Mouse (Mus musculus) heart, embryonic 14.5 days (tissue): ENCODE measurements around the gene Golt1a. TPM values are rescaled to one million over a fixed set of nuclear protein-coding genes. Genes with fewer than 3 reads are reported as not detected.

Source experiments
- ATAC-seq: fragments of 200-750 bp; cut with Nextera tagmentation; 2 replicates; pipeline ENCODE4 v1.8.0; 2017; ENCODE audit warnings: low read depth, moderate TSS enrichment; ENCODE audit not compliant: insufficient number of reproducible peaks, insufficient read depth, low FRiP score
- H3K27ac ChIP-seq, 2 experiments: fragments of 200-500 bp in 1 of 2; fragments of 300-500 bp in 1 of 2; sonication (generic) in 1 of 2; replicated peaks in 1 of 2; 2 replicates each; pipeline ENCODE4 v1.5.1; 2012 to 2014; ENCODE audit warnings: low read depth in 2 of 2, low read length in 2 of 2, control low read depth in 1 of 2, mild to moderate bottlenecking in 1 of 2, mixed read lengths in 1 of 2; ENCODE audit not compliant: control insufficient read depth in 1 of 2, insufficient read depth in 1 of 2
- H3K27me3 ChIP-seq: fragments of 300-500 bp; sonication (generic); 2 replicates; pipeline ENCODE4 v1.6.1; 2014; ENCODE audit warnings: mild to moderate bottlenecking, low read length, control low read depth; ENCODE audit not compliant: control insufficient read depth, insufficient read depth
- H3K36me3 ChIP-seq: fragments of 300-500 bp; sonication (generic); 2 replicates; pipeline ENCODE4 v1.6.1; 2014; ENCODE audit warnings: mild to moderate bottlenecking, control low read depth, low read length, mixed read lengths; ENCODE audit not compliant: control insufficient read depth, insufficient read depth
- H3K4me1 ChIP-seq, 2 experiments: fragments of 200-500 bp in 1 of 2; fragments of 300-500 bp in 1 of 2; sonication (generic) in 1 of 2; 2 replicates each; pipeline ENCODE4 v1.6.1; 2012 to 2014; ENCODE audit warnings: low read length in 2 of 2, control low read depth in 1 of 2, mixed read lengths in 1 of 2; ENCODE audit not compliant: control insufficient read depth in 2 of 2, insufficient read depth in 2 of 2
- H3K4me2 ChIP-seq: fragments of 300-500 bp; sonication (generic); 2 replicates; pipeline ENCODE4 v1.6.1; 2014; ENCODE audit warnings: mild to moderate bottlenecking, low read length
- H3K4me3 ChIP-seq, 2 experiments: fragments of 200-500 bp in 1 of 2; fragments of 300-500 bp in 1 of 2; sonication (generic) in 1 of 2; 2 replicates each; pipeline ENCODE4 v1.5.1; 2012 to 2014; ENCODE audit warnings: low read length in 2 of 2, mild to moderate bottlenecking in 2 of 2, control low read depth in 1 of 2, low read depth in 1 of 2, moderate library complexity in 1 of 2; ENCODE audit not compliant: control insufficient read depth in 1 of 2, insufficient read depth in 1 of 2
- H3K9ac ChIP-seq: fragments of 300-500 bp; sonication (generic); 2 replicates; pipeline ENCODE4 v1.6.1; 2014; ENCODE audit warnings: mild to moderate bottlenecking, low read length
- H3K9me3 ChIP-seq: fragments of 300-500 bp; sonication (generic); 2 replicates; pipeline ENCODE4 v1.6.1; 2016; ENCODE audit warnings: low read length, control low read depth; ENCODE audit not compliant: control insufficient read depth
- WGBS: fragments of 180-500 bp; shearing (Covaris S2); extraction: QIAGEN DNeasy Blood & Tissue Kit; methylation state at CpG from one replicate; pipeline ENCODE4 v1.1.7; 2014; 5-methylcytosine and 5-hydroxymethylcytosine counted together
- polyA plus RNA-seq: library from polyadenylated mRNA; unstranded; fragments of >200 nt; fragmentation: Nextera tagmentation; extraction: Ambion mirVana; gene quantifications from 2 replicates; pipeline ENCODE4 v1.2.1, GENCODE M21; 2014

Gene Golt1a
- polyA plus RNA-seq, 1 experiment from 2014 or later = not detected

DNA sequence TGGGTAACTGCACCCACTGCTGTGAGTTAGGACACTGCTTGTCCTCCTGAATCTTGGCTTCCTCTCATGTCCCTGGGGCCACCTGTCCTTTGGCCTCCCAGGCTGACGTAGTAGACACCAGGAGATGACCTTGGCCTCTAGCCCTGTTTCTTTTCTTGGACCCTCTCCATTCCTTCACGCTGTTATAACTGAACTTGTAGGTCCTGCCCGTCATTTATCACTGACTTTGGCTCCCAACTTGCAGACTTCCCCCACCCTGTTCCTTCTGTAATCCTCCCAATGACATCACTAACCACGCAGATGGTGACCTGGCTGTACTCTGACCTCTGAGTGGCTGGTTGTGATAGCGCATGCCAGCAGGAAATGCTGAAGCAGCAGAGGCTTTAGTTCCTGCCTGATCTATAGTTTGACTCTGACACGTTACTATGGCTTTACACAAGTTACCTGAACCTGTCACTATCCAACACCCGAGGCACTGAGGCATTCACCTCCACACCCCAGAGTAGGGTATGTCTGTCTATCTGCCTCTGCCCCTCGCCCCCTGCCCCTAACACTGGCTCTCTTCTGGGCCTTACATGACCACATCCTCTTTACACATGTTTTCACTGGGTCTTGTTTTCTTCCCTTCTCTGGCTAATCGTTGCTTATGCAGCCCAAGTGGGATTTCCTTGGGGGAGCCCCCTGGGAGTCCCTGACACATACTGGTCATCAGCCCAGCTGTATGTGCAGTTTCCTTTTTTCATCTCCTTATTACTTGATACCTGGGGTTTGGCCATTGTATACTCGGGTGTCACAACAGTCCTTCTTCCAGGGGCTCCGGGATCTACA lies 38.3 kb downstream of the Golt1a start:
- Histone ChIP-seq H3K27ac (no peak overlapping the region), H3K4me2 (no peak overlapping the region), H3K27me3 (peaks cover 9% of the 10 kb centered on the region; the same call in 1 of the 2 replicates), H3K9ac (no peak overlapping the region), H3K4me1 (peaks cover 4 to 5% of the 10 kb centered on the region in 2 experiments; a peak in 3 of 4 replicates), H3K4me3 (no peak overlapping the region), H3K9me3 (no peaks in the 10 kb centered on the region), H3K36me3 (no peaks in the 10 kb centered on the region)
- no peak for ATAC-seq
- WGBS = 52% methylated on average over 11 of the region's 11 CpGs

- Histone ChIP-seq H3K4me2 (no peak within 1 kb of the TSS), H3K36me3 (no peaks in the 10 kb centered on the region), H3K9me3 (no peaks in the 10 kb centered on the region), H3K9ac (no peak within 1 kb of the TSS), H3K27ac (no peak within 1 kb of the TSS), H3K4me3 (no peak within 1 kb of the TSS), H3K27me3 (peaks cover 13% of the 10 kb centered on the region; the same call in 1 of the 2 replicates), H3K4me1 (peaks cover 4 to 5% of the 10 kb centered on the region in 2 experiments; a peak in 3 of 4 replicates)
- ATAC-seq = no peak
- WGBS = 78% methylated on average over 1 of the region's 1 CpGs
Observed at GRCm38 (mm10) chr1:133350210-133350609, 40.6 kb downstream of the Golt1a start, which contains the start of gene Ren1. Gene Ren1 (plus strand): TSS chr1:133350510.

- Histone ChIP-seq H3K4me2 (no peak overlapping the region), H3K36me3 (no peaks in the 10 kb centered on the region), H3K27me3 (peaks cover 22% of the 10 kb centered on the region; the same call in 1 of the 2 replicates), H3K4me3 (no peak overlapping the region), H3K27ac (no peak overlapping the region), H3K4me1 (peaks cover 4 to 5% of the 10 kb centered on the region in 2 experiments; a peak in 3 of 4 replicates), H3K9me3 (no peaks in the 10 kb centered on the region), H3K9ac (no peak overlapping the region)
- WGBS = 52% methylated on average over 9 of the region's 9 CpGs
- ATAC-seq = no peak
Observed at GRCm38 (mm10) chr1:133351762-133352161, 42.2 kb downstream of the Golt1a start.

- Histone ChIP-seq H3K36me3 (no peaks in the 10 kb centered on the region), H3K4me3 (no peak overlapping the region), H3K4me2 (no peak overlapping the region), H3K27ac (no peak overlapping the region), H3K9me3 (no peaks in the 10 kb centered on the region), H3K4me1 (no peaks in the 10 kb centered on the region), H3K27me3 (peaks cover 33% of the 10 kb centered on the region; the same call in 1 of the 2 replicates), H3K9ac (no peak overlapping the region)
- no peak for ATAC-seq
- 41% methylated on average over 12 of the region's 12 CpGs for WGBS
Observed at GRCm38 (mm10) chr1:133353371-133353809, 43.8 kb downstream of the Golt1a start.

DNA sequence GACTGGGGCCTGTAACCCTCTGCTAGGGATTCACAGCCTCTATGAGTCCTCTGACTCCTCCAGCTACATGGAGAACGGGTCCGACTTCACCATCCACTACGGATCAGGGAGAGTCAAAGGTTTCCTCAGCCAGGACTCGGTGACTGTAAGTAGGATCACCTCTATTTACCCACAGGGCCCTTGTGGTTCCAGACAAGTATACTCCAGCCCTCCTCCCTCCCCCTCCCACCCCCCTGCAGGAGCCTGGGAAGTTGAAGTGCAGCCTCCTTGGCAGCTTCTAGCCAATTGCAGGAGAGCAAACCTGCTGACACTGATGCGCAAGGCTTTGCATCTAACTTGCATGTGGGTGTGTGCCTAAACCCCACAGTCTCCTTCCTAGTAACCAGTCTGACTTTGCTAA lies 45.9 kb downstream of the Golt1a start:
- H3K9me3 ChIP-seq = no peaks in the 10 kb centered on the region
- H3K27ac ChIP-seq = no peak overlapping the region
- whole genome bisulfite sequencing = 47% methylated on average over 5 of the region's 5 CpGs
- H3K4me3 ChIP-seq = no peak overlapping the region
- no peaks in the 10 kb centered on the region for H3K36me3 ChIP-seq
- no peaks in the 10 kb centered on the region for H3K4me1 ChIP-seq
- H3K9ac ChIP-seq = no peak overlapping the region
- no peak overlapping the region for H3K4me2 ChIP-seq
- no peak for ATAC-seq
- peaks cover 37% of the 10 kb centered on the region; the same call in 1 of the 2 replicates for H3K27me3 ChIP-seq

DNA sequence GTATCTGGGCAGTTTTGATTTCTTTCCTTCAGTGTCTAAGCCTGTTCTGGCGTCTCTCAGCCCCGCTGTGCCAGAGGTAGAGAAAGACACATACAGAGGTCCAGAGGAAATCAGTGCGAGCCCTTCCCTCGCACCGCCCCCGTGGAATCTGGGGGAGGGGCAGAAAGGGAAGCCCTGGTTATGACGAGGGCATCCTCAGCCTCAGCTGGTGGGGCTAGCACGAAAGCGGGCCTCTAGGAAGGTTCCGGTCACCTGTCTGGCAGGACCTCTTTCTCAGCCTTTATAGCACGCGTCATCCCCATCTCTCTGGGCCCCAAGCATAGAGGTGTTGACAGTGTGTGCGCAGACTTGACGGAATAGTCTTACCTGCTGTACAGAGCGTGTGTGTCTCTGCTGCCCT lies 46.3 kb downstream of the Golt1a start:
- no peak overlapping the region for H3K27ac ChIP-seq
- H3K4me3 ChIP-seq = no peak overlapping the region
- no peaks in the 10 kb centered on the region for H3K36me3 ChIP-seq
- no peak overlapping the region for H3K9ac ChIP-seq
- peaks cover 37% of the 10 kb centered on the region; the same call in 1 of the 2 replicates for H3K27me3 ChIP-seq
- no peaks in the 10 kb centered on the region for H3K9me3 ChIP-seq
- H3K4me1 ChIP-seq = no peaks in the 10 kb centered on the region
- no peak overlapping the region for H3K4me2 ChIP-seq
- no peak for ATAC-seq
- WGBS = 49% methylated on average over 15 of the region's 15 CpGs

GRCm38 (mm10) chr1:133356330-133356729 lies 46.7 kb downstream of the Golt1a start:
- peaks cover 37% of the 10 kb centered on the region; the same call in 1 of the 2 replicates for H3K27me3 ChIP-seq
- H3K4me3 ChIP-seq = no peak overlapping the region
- no peaks in the 10 kb centered on the region for H3K9me3 ChIP-seq
- no peak overlapping the region for H3K9ac ChIP-seq
- no peaks in the 10 kb centered on the region for H3K36me3 ChIP-seq
- H3K27ac ChIP-seq = no peak overlapping the region
- no peak for ATAC-seq
- H3K4me2 ChIP-seq = no peak overlapping the region
- no peaks in the 10 kb centered on the region for H3K4me1 ChIP-seq
- WGBS = 60% methylated on average over 8 of the region's 8 CpGs
